Mouse (Mus musculus) neutrophil, adult 5-6 weeks (primary cell): ENCODE data around the gene Gzmk. TPM values are rescaled to one million over a fixed set of nuclear protein-coding genes. Genes with fewer than 3 reads are reported as not detected.

Experiments
- ATAC-seq: fragments of 151-379, 151-347 bp; 2 replicates; pipeline ENCODE4 v1.8.0; 2017; ENCODE audit warnings: mild to moderate bottlenecking, moderate TSS enrichment; ENCODE audit not compliant: insufficient number of reproducible peaks, poor library complexity, low FRiP score, severe bottlenecking; ENCODE audit errors: extremely low read depth
- total RNA-seq: library from RNA; stranded (forward); fragments of 200-1000 nt; gene quantifications from 2 replicates; pipeline ENCODE4 v1.2.3, GENCODE M21; 2017

Gene Gzmk
- total RNA-seq, 1 experiment from 2014 or later = 0.58 TPM

DNA sequence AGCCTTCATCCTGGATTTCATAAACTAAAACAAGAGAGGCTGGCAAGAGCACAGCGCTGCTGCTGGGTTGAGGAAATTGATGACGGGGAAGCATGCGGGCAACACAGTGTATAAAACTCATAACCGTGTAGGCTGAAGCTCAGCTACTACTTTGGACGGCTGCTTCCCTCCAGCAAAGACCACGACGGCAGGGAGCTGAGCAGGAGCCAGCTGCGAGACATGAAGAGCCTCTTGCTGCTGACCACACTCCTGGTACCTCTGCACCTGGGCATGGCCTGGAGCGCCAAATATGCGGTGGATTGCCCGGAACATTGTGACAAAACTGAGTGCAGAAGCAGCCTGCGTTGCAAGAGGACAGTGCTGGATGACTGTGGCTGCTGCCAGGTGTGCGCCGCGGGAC lies 16.1 kb downstream of the Gzmk start, which contains the start of gene Esm1:
TSS of gene Esm1 (plus strand) at position 36 of the 400 bp plus-strand sequence.
- ATAC-seq = no peak

DNA sequence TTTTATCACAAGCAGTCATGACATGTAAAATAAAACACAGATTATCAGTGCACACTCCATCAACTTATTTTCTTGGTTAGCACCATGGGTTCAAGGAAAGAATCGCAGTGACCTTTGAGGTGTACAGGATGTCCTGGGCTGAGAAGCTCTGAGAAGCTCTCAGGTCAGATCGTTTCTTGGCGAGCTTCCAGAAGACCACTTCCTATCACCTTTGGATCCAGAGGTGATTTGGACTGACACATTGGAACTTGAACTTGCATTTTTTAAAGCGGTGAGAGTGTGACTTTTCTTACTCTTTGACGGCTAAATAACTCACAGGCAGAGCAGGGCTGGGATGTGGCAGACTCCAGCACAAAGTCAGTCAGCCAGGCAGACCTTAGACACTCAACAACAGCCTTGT lies 20.4 kb downstream of the Gzmk start:
- no peak for ATAC-seq

GRCm38 (mm10) chr13:113203146-113203545 lies 22.6 kb downstream of the Gzmk start:
- ATAC-seq = no peak

GRCm38 (mm10) chr13:113202184-113202583 lies 23.5 kb downstream of the Gzmk start:
- no peak for ATAC-seq

DNA sequence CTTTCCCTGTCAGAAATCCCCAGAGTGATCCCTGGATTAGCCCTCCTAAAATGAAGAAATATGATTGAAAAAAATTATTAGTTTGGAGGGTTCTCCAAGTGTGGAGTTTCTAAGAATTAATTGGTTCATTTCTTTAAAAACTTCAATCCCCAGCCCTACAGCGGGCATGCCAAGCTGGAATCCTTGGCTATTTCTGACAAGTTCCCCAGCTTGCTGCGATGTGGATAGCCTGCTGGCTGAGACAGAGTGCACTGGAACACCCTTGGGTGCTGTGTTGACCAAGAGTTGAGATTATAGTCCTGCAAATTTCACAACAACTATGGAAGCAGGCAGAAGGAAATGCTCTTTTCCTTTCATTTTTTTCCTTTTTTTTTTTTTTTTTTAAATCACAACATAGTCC lies 24.1 kb downstream of the Gzmk start:
- no peak for ATAC-seq

- no peak for ATAC-seq
These were observed 25.0 kb downstream of the Gzmk start for GRCm38 (mm10) chr13:113200726-113201125.

GRCm38 (mm10) chr13:113199331-113199730 lies 26.4 kb downstream of the Gzmk start:
- no peak for ATAC-seq

DNA sequence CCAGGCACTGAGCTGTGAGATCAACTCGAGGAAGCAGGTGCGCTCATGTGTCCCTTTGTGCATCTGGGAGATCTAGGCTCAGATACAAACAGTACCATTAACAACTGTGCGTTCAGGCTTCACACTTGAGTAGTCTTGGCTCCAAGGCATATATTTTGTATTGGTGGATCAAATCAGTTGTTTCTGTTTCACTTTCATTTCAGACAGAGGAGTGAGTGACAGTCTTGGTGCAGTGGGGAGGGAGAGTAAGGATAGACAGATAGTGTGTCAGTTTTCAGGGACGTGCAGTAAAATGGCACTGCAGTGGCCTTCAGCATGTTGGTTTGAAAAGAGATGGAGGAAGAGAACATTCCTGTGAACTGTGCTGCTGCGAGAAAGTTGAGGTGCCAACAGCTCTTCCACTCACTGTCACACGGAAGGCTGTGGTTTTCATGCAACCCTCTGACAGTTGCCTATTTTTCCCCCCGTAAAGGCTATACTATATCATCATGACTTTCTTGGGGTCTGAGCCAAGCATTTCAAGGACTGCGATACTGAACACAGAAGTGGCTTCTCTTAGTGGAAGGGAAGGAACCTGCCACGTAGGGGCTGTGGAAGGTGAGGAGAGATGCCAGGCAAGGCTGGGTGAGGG lies 27.7 kb downstream of the Gzmk start:
- 0 out of 2 replicates have a peak, but pooled peaks have one; percentile 13 for ATAC-seq

DNA sequence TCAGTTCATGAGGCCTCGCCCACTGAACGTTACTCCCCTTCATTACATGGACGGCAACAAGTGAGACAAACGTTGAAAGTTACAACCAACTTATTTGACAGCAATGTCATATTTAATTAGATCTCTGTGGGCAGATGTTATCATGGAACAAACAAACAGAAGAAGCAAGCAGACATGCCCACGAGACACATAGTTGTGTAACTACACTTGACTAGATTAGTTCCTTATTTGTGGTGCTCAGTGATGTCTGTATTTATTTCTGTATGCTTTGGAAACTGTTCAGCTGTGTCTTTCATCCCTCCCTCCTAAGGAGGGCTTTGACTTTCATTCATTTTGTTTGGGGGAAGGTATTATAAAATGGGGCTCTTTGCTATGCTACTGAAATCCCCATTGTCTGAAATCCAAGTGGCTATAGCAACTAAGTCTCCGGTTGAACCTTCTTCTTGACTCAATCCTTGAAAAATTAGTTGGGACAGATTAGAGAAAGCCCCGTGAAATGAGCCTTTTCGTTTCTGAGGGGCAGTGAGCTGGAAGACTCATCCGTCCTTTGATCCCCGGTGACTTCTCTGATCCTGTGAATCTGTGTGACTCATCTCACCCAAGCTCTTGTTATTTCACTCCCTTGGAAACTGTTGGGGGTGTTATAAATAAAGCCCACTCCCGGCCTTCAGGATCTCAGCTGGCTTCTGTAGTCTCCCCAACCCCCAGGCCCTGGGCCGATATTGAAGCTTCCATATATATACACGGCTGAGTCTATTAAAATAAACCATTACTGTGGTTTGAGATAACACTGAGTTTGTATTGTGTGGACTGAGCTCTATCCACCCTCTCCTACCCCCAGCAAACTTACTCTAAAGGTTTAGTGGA lies 28.7 kb downstream of the Gzmk start:
- ATAC-seq = no peak

DNA sequence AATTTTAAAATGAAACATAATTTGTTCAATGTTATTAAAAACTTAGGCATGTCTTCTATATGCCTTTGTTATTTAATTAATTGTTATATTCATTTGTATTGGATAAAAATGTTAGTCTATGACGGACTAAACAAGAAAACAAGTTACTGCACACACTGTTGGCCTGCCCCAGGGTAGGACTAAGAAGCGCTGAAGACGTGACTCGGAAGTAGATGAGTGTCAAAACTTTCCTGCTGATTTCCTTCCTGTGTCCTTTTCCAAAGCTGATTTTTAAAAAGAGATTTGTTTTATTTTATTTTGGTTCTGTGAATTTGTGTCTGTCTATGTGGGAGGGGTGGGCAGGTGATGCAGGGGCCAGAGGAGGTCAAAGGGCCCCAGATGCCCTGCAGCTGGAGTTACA lies 42.0 kb downstream of the Gzmk start:
- ATAC-seq = no peak

GRCm38 (mm10) chr13:113183310-113183709 lies 42.4 kb downstream of the Gzmk start:
- ATAC-seq = no peak

DNA sequence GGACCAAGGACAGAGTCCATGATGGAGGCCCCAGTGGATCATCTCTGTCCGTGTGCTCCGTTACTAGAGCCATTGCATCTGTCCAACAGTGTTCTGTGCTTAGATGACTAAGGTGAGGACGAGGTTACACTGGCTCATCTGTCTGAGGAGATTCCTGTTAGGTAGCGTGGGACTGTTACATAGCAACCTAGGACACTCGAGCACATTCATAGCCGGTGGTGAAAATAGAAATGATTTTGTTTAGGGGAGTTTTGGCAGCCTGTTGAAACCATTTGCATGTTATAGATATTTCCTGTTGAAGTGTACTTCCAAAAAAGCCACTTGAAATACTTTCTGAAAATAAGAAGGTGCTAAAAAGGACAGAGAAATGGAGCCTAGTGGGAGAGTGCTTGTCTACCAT lies 51.5 kb downstream of the Gzmk start:
- no peak for ATAC-seq

DNA sequence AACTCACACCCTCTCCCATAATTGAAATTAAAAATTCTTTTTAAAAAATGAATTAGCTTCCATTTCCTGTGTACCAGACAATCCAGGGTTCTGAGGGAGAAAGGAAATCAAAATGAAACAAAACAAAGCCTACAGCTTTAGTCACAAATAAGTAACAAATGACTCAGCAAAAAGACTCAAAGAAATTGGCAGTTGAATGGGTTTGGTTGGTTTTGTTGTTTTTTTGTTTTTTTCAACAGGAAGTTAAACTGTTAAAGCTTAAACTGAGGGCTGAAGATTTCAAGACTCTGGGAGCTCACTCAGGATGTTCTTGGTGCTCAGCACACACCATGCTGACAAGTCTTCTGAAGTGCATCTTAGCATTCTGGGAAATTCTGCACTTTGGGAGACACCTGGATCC lies 55.5 kb downstream of the Gzmk start:
- no peak for ATAC-seq

DNA sequence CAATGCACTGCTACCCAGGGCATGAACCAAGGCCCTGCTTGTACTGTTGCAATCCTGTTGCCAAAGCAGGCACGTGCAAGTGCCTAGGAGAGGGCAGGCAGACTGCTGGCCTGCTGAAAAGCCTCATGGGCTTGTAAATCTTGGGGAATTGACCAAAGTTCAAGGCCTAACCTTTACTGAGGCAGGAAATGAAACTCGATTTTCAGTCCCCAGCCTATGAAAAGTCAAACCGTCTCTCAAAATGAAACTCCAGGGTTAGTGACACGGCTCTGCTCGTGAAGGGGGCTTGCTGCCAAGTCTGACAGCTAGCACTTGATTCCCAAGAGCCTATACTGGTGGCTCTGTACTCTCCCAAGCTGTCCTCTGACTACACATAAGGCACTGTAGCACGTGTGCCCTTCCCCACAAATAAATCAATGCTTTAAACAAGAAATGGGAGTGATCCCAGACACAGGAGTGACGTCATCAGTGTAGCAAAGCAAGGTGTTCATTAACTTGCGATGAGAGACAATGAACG lies 57.6 kb downstream of the Gzmk start:
- no peak for ATAC-seq

DNA sequence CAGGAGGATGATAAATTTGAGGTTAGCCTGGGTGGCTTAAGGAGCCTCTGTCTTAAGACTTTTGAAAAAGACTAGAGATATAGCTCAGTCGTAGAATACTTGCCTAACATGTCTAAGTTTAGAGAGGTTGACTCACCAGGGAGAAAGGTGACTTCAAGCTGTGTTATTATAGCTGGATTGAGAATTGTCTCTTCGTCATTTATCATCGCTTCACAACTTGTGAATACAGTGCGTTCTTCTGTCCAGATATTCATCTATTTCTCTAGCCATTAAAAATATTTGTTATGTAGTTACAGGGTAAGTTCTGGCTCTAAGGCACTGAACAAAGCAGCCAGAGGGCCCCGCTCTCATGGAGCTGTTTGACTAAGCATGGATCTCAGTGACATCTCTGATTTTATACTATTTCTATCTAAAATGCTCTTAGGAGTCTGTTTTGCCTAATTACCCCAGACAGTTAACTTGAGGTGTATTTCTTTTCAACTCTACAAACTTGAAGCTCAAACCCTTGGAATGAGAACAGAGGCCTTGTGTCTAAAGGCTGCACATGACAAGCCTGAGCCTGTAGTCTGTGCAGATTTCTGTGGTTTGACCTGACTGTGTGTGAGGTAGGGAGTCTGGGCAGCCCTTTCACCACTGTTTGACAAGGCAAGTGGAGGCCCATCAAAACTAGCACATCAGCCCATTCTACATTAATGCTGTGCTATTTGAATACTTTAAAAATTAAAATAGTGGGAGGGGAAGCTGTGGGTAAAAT lies 61.3 kb downstream of the Gzmk start:
- no peak for ATAC-seq

GRCm38 (mm10) chr13:113151556-113151955 lies 74.2 kb downstream of the Gzmk start:
- no peak for ATAC-seq

- ATAC-seq = no peak
These were observed 86.1 kb downstream of the Gzmk start for GRCm38 (mm10) chr13:113139597-113139996.

- ATAC-seq = no peak
These were observed 95.7 kb downstream of the Gzmk start for GRCm38 (mm10) chr13:113129974-113130373.
